Mouse (Mus musculus): ENCODE measurements at regions not wholly inside any gene's neighbourhood (a gene's known extent, or its start where the extent isn't known, plus 50 kb on each side); places are given as distances from the start of the nearest gene placed in this dataset.

- no peak overlapping the region for H3K27ac ChIP-seq (ENCODE audit: control insufficient read depth, low read depth, low read length)
- no peak for DNase-seq (ENCODE audit: low read depth, low spot score)
- TF ChIP-seq BHLHE40 (IDR thresholded peaks at IDR 0.05; ENCODE audit: borderline replicate concordance, low read depth, low read length) (no peak), POLR2AphosphoS2 (IDR thresholded peaks at IDR 0.05; ENCODE audit: low read length) (no peak), CHD2 (IDR thresholded peaks at IDR 0.05; ENCODE audit: low read length) (no peak), GATA1 (IDR thresholded peaks at IDR 0.05; ENCODE audit: low read depth, low read length) (no peak), CHD1 (IDR thresholded peaks at IDR 0.05; ENCODE audit: low read depth, low read length) (no peak), KAT2A (conservative IDR thresholded peaks at IDR 0.05; ENCODE audit: low read depth, low read length) (no peak), GABPA (IDR thresholded peaks at IDR 0.05; ENCODE audit: low read depth, low read length) (no peak), ZC3H11A (IDR thresholded peaks at IDR 0.05; ENCODE audit: low read depth, low read length) (no peak), RAD21 (IDR thresholded peaks at IDR 0.05; ENCODE audit: low read depth, low read length) (no peak), MEF2A (IDR thresholded peaks at IDR 0.05; ENCODE audit: extremely low read depth, insufficient replicate concordance, low read depth, low read length, poor library complexity, severe bottlenecking) (no peak), ELF1 (IDR thresholded peaks at IDR 0.05; ENCODE audit: low read depth, low read length) (no peak), JUND (IDR thresholded peaks at IDR 0.05; ENCODE audit: low read depth, low read length) (no peak), E2F4 (IDR thresholded peaks at IDR 0.05; ENCODE audit: borderline replicate concordance, low read depth, low read length) (no peak), MAFK (IDR thresholded peaks at IDR 0.05; ENCODE audit: borderline replicate concordance, low read depth, low read length) (no peak), RCOR1 (IDR thresholded peaks at IDR 0.05; ENCODE audit: low read depth, low read length) (no peak)
Measured at GRCm38 (mm10) chr13:6005901-6006300, 144.6 kb downstream of the Klf6 start.

DNA sequence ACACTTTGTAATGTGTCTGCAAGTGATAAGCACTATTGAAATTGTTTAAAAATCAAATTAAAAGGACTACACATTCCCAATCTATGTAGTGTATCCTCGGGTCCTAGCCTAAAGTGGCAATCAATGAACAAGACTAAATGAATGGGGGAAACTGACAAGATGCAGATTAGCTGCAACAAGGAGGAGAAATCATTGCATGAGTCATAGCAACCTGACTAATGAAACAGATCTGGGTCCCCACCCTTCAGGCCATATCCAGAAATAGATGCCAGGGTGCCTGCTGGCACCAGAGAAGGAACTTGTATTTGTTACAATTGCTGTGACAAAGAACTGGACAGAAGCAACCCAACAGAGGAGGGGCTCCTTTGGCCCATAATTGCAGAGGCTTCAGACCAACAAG lies 148.4 kb downstream of the Klf6 start:
- Histone ChIP-seq H3K9ac (ENCODE audit: control insufficient read depth, low read depth, low read length, poor library complexity, severe bottlenecking) (no peak overlapping the region), H3K4me1 (ENCODE audit: control insufficient read depth in 1 of 2, insufficient read depth in 2 of 2, low read length in 2 of 2) (no peaks in the 10 kb centered on the region), H3K27me3 (ENCODE audit: control insufficient read depth in 1 of 2, insufficient read depth in 2 of 2, low read length in 2 of 2) (no peaks in the 10 kb centered on the region), H3K36me3 (ENCODE audit: control insufficient read depth in 1 of 2, insufficient read depth in 2 of 2, low read length in 2 of 2) (no peaks in the 10 kb centered on the region), H3K27ac (ENCODE audit: control insufficient read depth, low read depth, low read length) (no peak overlapping the region), H3K4me3 (ENCODE audit: control insufficient read depth in 1 of 2, insufficient read depth in 1 of 2, low read depth in 2 of 2, low read length in 2 of 2) (no peak overlapping the region), H3K79me2 (ENCODE audit: control insufficient read depth, insufficient read depth, low read length, poor library complexity) (no peaks in the 10 kb centered on the region), H3K9me3 (replicated peaks; ENCODE audit: insufficient read depth, low read length) (no peaks in the 10 kb centered on the region)
- TF ChIP-seq TCF12 (IDR thresholded peaks at IDR 0.05; ENCODE audit: low read depth, low read length) = no peak
- TF ChIP-seq TAL1 (IDR thresholded peaks at IDR 0.05; ENCODE audit: low read length) = no peak
- TF ChIP-seq MAFK (IDR thresholded peaks at IDR 0.05; ENCODE audit: borderline replicate concordance, low read depth, low read length) = no peak
- TF ChIP-seq JUND (IDR thresholded peaks at IDR 0.05; ENCODE audit: low read depth, low read length) = no peak
- TF ChIP-seq ZC3H11A (IDR thresholded peaks at IDR 0.05; ENCODE audit: low read depth, low read length) = no peak
- no peak for TF ChIP-seq UBTF (IDR thresholded peaks at IDR 0.05; ENCODE audit: borderline replicate concordance, insufficient read depth, low read depth, low read length)
- no peak for TF ChIP-seq NRF1 (IDR thresholded peaks at IDR 0.05; ENCODE audit: insufficient read depth, low read depth, low read length, poor library complexity, severe bottlenecking)
- TF ChIP-seq MAX (IDR thresholded peaks at IDR 0.05; ENCODE audit: low read length) = no peak
- no peak for TF ChIP-seq MAZ (IDR thresholded peaks at IDR 0.05; ENCODE audit: low read depth, low read length)
- TF ChIP-seq E2F4 (IDR thresholded peaks at IDR 0.05; ENCODE audit: borderline replicate concordance, low read depth, low read length) = no peak
- no peak for DNase-seq (ENCODE audit: low read depth, low spot score)

More at GRCm38 (mm10) chr13:6005901-6006300, 144.6 kb downstream of the Klf6 start:
- H3K36me3 ChIP-seq (ENCODE audit: control insufficient read depth in 1 of 2, insufficient read depth in 2 of 2, low read length in 2 of 2) = no peaks in the 10 kb centered on the region
- H3K79me2 ChIP-seq (ENCODE audit: control insufficient read depth, insufficient read depth, low read length, poor library complexity) = no peaks in the 10 kb centered on the region
- H3K4me3 ChIP-seq (ENCODE audit: control insufficient read depth in 1 of 2, insufficient read depth in 1 of 2, low read depth in 2 of 2, low read length in 2 of 2) = no peak overlapping the region
- no peaks in the 10 kb centered on the region for H3K4me1 ChIP-seq (ENCODE audit: control insufficient read depth in 1 of 2, insufficient read depth in 2 of 2, low read length in 2 of 2)
- H3K9ac ChIP-seq (ENCODE audit: control insufficient read depth, low read depth, low read length, poor library complexity, severe bottlenecking) = no peak overlapping the region
- no peaks in the 10 kb centered on the region for H3K9me3 ChIP-seq (replicated peaks; ENCODE audit: insufficient read depth, low read length)
- no peaks in the 10 kb centered on the region for H3K27me3 ChIP-seq (ENCODE audit: control insufficient read depth in 1 of 2, insufficient read depth in 2 of 2, low read length in 2 of 2)
